Mouse (Mus musculus) CH12.LX (cell line): ENCODE results near the gene Tti1.

ENCODE experiments used
- MAFK ChIP-seq: IDR thresholded peaks from 2 replicates; pipeline ENCODE4 v1.6.1; 2011; ENCODE audit warnings: low read length, improper control_type of control experiment; ENCODE audit not compliant: insufficient replicate concordance
- POLR2A ChIP-seq: IDR thresholded peaks from 2 replicates; pipeline ENCODE4 v1.6.1; 2011; ENCODE audit warnings: low read depth, mild to moderate bottlenecking, improper control_type of control experiment, low read length
- USF1 ChIP-seq: IDR thresholded peaks from 2 replicates; pipeline ENCODE4 v1.6.1; 2014; ENCODE audit warnings: low read depth, mild to moderate bottlenecking, inconsistent platforms, low read length, improper control_type of control experiment
- ZNF384 ChIP-seq: IDR thresholded peaks from 2 replicates; pipeline ENCODE4 v1.6.1; 2012; ENCODE audit warnings: low read depth, low read length, improper control_type of control experiment, inconsistent platforms

GRCm38 (mm10) chr2:158027855-158028353 is 329 bp downstream of the Tti1 start:
- no peak for TF ChIP-seq POLR2A
- no peak for TF ChIP-seq USF1
- peak; percentile 51 for TF ChIP-seq ZNF384
- TF ChIP-seq MAFK, result no peak
